Mouse (Mus musculus) brain, adult 2 months (tissue): Measurements from ENCODE around the gene Meis1.

Experiments
- DNase-seq: peaks from one replicate; pipeline ENCODE4 v3.0.0; 2011; ENCODE audit warnings: low read depth, low spot score

Gene Meis1

DNA sequence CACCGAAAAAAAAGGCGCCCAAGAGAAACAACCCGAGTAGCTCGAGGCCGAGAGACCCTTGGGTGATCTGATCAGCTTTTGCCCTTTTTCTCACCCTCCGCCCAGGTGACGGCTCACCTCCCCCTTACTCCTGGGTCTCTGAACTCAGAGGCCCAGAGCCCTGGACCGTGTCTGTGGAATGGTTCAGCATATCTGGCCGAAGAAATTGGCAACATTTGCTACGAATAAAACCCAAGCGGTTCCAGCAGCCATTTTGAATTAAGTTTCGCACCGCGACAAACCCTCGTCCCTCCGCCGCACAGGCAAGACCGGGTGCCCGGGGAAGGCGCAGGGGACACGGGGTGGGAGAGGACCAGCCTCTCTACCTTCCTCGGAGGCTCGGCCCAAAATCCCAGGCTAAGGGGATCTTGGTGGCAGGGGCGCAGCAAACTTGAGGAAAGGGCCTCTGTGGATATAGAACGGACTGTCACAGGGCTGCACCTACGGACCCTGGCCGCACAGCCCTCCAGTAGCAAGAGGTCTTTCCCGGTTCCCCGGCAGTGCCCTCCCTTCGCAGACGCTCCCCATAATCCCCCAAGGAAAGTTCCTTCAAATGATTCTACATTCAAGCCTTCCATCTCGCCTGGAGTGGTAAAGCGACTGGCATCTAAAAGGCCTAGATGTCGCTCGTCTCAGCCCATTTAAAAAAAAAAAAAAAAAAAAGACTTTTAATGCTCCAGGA, 4.2 kb downstream of the Meis1 start:
- DNase-seq, result no peak

DNA sequence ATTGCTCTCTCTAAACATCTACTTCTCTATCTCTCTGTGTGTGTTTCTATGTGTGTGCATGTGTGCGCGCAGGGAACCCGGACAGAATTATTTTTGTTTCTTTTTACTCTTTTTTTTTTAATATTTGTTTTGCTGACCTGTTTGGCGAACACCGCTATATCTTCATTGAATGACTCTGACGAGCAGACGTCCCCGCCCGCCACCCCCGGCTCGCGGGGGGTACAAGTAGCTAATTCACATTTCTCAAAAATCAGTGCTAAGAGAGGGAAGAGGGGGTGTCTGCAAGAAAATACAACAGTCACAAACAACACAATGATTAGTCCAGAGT, 4.7 kb downstream of the Meis1 start:
- no peak for DNase-seq

DNA sequence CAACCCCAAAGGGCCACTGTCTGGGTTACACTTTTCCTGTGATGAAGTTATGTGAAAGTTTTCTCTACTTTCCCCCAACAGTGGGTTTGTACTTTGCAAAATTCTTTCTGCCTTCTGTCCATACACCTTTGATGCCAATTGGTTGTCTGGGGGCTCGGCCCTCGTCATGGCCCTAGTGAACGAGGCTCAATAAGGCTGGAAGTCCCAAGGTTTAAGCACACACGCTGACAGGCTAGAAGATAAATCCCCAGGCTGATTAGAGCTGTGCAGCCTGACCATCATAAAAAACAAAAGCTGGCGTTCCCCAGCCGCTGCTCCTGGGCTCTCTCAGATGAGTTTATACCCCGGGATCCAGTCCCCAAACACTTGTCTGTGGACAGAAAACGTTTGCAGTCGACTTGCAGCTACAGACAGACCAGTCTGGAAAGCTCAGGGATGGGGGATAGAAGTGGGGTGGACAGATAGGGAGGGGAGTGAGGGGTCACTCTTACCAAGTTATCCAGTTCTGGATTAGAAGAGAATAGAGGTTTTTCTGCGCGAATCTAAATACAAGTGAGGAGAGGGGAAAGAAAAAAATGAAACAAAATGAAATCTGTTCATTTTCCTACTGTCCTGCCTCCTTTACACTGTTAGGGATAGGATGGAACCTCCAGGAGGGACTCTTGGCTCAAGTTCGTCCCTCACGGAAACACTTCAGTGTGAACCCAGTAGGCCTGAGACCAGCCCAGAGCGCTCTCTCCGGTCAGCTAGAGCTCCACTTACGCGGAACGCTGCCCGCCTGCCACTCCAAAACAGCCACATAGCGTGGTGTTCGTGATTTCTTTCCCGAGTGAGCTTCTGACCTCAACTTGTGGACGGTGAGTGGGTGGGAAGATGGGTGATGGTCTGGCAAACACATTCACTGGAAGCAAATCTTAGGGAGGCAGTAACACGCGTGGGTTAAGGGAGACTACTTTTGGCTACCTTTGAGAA, 5.4 kb downstream of the Meis1 start:
- DNase-seq, result no peak

DNA sequence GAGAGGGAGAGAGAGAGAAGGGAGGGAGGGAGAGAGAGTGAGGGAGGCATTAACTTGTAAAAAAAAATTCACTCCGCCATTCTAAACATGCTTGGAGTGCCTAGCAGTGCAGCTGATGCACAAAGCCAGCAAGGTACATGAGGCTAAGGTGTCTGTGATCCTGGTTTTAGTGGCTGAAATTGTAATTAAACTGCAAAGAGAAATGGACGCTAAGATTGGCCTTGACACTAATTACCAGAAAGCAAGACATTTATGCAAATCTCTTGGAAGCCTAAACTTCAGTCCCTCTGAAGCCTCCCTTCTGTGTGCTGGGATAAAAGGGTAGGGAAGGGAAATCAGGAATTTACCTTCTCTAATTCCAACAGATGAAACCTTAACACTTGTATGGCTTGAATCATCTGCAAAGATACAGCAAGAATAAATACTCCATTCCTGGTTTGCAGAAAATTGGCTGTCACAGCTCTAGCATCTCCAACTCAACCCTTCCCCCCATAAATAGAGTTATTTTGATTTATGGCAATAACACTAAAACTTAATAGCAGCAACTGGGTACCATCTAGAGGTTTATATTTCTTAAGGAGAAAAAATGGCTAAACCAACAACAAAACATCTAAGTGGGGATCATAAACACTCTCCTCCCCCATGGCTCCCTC, 6.2 kb downstream of the Meis1 start:
- DNase-seq, result no peak

DNA sequence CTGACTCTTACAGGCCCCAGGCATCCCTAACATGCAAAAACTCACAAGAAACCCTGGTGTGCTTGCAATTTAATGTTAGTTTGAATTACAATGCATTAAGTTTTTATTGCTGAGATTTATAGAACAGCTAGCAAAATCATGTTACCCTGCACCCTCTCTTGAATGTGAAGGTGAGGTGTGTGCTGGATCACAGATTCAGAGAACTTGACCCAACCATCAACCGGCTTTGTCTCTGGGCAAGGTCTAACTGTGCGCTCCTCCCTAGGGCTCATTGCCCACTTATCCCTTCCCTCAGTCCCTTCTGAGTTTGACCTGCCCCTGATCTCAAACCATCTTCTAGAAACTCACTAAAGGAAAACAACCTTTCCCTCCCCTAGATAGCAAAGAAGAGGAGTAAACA, 6.8 kb downstream of the Meis1 start:
- DNase-seq, result no peak

DNA sequence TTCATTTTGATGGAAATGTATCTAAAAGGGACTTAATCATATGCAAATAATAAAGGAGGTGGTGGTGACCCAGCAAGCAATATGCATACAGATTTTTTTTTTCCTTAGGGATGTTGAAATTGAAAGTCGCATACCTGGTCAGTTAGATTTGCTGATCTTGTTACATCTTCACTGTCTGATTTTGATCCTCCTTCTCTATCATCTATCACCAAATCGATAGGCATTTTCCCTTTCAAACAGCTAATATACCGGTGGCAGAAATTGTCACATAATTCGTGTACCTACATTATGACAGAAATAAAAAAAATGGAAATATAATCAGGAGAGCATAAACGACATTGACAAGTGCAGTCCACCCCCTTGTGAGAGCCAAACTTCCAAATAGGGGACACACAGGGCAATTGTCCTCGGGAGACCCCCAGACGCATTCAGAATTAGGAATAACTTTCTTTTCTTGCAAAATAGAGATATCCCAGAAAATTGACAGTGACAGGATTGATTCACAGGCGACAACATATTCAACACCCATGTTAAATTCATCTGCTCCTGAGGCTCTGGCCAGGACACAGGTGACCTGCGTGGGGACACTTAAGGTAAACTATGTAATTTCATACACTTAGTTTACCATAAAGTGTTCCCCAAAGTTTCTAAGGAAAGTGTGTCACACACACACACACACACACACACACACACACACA, 7.5 kb downstream of the Meis1 start:
- DNase-seq, result no peak

DNA sequence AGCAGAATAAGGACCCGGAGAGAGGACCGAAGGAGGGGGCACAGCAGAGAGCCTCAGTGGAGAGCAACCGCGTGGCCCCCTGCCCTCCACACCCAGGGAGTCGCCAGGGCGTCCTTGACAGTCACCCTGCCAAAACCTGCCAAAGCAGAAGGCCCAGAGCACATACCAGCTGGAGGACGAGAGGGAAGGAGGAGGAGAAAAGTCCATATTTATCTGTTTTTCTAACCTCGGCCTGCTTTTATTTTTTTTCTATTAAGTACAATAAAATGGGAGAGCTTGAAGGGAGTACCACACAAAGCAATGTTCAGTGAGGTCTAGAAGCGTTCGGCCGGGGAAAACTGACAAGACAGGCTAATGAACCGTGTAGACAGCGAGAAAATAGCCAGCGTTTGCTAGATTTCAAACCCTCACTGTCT, 8.4 kb downstream of the Meis1 start:
- no peak for DNase-seq

DNA sequence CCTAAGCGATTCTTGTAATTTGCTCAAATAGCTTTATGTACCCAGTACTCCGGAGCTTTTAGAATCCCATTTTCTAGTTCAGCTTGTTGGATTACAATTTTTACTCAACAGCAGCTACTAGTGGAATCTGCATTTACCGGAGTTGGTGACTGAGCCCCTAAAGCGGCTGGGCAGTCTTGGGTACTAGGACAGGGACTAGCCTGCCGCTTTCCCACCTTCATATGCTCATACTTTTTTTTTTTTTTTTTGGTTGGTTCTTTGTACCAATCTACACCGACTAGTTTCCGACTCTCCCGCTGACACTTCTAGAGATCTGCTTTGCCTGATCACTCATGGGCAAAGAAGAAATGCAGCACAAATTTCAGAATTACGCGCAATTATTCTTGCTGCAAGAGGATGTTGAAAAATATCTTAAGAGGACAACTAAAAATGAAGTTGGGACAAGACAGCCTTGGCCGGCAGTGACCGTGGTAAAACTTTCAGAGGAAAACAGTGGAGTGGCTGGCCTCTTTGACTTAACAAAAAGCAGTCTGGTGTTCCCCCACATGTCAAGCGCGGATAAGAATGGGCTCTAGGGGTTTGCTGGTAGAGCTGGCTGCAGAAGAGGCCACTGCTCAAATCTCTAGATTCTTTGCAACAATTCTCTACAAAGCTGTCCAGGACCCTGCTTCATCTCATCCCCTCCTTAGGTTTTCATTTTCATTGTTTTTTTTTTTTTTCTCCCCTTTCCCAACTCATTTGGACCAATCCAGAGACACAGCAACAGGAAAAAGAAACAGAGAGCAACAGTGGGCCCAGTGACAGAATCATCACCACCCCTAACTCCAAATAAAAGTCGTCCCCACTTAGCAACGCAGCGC, 9.0 kb downstream of the Meis1 start:
- no peak for DNase-seq

DNA sequence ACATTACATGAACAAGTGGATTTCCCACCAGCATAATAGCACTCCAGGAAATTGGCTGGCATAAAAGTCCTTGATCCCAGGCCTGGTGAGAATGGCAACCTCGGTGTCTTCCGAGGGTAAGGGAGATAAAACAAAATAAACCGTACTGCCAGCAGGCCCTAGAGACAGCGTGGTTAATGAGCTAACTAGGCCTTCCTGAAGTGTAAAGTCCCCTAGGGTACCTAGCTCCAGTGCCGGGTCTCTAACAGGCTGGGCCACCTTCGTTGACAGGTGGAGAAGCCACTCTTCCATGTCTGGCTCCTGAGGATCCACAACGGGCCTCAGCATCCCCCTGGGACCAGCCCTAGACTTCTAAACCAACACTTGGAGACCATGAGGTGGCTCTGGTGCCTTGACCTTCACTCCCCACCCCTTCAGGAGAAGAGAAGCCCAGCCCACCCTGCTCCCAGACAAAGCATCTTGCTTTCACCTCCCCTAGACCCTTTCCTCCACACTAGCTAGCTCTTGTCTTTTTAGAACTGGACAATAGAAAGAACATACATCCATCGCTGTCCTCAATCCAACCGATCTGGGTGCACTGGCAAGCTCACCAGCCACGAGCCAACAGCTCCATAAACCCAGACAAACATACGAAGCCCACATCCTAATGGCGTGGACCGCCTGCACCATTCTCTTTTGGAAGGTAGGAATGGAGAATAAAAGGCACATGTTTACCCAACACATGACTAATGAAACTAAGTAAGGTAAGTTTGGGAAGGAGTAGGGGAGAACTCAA, 10.0 kb downstream of the Meis1 start:
- DNase-seq, result no peak

DNA sequence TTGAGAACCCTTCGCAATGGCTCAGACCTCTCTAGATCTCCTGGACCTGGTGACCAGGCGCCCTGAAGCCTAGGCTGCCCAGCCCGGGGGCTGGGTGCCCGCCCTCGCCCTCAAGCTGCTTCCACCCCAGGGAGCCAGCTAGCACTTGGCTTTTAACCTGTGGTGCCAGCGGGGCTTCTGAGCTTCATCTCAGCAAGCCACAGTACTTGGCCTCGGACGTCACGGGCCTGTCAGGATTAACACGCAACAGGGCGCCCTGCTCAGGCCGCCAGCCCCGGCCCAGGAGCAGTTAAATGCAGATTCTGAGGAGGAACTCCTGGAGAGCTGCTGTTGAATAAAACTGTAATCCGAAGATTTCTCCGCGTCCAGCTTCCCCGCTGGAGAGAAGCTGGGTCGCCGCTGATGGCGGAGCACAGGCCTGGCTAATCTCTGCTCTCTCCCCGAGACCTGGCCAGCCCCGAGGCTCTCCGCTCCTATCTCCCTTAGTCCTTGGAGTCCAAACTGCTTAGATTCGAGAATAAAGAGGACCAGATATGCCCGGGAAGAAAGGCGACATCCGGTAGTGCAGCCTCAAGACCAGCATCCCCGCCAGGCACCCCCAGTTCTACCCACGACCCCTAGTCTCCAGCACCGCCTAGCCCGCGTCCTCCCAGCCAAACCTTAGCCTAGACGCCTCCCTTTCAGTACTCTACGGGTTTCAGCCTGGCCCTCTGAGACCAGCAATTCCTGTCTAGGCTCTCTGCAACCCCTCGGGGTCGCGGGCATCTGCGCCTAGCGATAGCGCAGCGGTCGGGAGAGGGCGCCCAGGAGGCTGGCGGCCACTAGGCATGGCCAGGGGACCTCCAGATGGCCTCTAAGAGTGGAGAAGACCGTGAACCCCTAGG, 11.0 kb downstream of the Meis1 start:
- DNase-seq, result no peak

DNA sequence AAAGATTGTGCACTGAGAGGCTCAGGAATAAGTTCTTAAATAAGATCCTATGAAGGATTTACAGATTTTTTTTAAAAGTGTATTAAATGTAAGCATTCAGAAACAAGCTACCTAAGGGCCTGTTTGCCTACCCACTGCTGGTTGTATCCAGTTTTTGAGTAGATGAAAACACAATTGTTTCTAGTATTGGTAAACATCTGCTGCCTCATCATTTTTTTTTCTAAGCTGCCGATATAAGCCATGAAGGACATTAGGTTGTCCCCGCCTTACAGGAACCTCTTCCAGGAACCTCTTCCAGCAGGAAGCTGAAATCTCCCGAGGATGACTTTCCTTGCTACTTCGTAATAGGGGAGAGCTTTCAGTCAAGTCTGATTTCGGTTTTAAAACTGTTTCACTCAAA, 11.7 kb downstream of the Meis1 start:
- no peak for DNase-seq

DNA sequence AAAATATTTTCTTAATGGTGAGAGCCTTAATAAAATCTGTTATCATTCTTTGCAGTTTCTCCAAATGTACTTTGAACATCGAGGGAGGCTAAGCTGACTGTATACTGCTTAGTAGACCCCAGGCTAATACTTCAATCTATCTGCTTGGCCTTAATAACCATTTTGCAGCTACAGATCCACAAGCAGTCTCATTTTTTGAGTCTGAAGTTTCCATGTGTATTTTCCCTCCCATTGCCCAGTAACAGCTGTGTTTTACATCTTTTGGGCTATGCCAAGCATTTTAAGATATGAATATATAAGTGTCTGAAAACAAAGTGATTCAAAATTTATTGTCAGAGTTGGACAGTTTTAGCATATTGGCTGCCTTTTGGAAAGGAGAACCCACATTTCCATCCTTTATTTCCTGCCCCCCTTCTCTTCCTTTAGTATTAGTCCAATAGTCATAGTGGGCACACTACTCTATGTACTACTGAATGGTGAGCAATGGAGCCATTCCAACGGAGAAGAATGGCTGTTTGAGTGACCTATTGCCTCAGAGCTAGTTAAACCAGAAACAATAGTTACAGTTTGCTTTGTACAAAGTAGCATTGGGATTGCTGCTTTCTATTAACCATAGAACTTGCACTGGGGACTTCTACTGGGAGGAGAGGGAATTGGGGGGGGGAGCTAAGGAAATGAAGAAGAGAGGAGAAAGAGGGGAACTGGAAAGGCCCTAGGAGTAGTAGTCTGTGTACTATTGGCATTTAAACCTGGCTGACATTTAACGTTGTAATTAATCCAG, 12.7 kb downstream of the Meis1 start:
- no peak for DNase-seq

DNA sequence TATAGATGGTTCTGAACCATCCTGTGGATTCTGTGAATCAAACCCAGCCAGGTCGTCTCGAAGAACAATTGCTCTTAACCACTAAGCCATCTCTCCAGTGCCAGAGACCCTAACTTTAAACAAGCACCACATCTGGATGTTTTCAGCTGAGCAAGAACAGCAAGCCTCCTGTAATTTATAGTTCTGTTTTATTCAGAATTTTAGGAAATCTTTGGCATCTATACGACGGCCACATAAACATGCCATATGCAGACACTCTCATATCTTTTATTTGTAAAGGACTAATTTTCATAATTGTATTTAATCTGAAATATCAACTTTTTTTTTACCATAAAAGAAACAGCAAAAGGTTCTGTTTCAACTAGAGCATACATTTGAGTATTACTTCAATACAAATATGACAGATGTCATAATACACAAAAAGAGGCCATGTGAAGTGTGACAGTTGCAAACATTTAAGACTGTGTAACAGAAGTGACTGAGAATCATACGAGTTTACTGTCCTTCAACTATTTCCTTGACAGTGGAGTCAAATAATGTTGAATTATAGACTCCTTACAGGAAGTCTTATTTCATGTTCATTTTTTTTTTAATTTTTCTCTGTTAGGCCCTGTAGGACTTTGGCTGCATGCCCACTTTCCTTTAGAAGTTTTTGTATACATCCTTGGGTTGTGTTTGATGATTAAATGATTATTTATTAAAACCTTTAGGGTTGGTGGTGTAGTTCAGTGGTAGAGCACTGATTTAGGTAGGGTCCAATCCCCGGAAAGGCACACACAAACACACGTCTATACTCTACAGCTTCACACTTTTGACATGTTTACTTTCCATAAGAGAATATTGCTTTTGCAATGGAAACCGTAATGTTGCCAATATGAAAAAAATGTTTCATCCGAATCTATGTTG, 13.5 kb downstream of the Meis1 start:
- DNase-seq, result no peak

DNA sequence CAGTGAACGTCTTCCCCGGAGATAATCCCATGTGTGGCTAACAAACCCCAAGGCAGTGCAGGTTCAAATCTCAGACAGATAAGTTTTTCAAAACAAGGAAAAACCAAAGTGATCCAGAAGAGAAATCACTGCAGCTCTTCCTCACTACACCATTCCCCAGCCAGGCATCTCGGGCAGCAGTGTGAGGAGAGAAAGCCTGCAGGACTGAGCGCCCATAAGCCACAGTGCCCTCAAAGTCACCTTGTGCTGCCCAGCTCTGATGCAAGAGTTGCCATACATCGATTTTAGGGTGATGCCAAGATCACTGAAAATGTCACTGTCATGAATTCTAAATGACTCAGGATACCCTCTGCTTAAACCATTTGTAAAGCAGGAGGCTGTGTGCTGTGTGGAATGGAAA, 15.7 kb downstream of the Meis1 start:
- no peak for DNase-seq

DNA sequence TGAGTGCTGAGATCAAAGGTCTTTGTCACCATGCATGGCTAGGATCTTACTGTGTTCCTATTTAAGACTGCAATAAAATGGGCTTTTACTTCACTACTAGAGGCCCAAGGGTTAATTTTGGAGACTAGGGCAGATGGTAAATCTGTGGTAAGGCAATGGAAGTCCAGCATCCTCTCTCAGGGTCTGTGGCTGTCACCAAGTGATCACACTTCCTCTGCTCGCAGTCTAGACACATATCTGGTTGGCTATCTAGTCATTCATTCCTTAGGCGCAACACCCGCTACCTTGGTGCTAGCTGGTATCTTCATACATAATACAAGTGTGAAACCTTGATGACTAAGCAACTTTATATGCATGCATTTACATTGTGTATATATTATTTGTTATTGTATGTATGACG, 22.0 kb downstream of the Meis1 start:
- DNase-seq, result no peak

DNA sequence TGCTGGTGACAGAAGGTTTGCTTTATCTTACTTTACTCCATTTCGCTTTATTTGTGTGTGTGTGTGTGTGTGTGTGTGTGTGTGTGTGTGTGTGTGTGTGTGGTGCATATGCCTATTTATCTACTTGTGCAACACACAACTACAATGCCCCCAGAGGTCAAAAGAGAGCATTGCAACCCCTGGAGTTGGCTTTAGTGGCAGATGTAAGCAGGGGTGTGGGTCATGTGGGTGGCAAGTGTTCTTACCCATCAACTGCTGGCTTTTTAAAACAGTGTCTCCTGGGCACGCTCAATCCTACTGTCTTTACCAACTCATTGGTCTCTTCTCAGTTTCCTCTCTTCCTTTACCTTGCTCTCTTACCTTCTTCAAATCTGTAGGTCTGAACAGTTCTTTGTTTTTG, 22.5 kb downstream of the Meis1 start:
- no peak for DNase-seq

DNA sequence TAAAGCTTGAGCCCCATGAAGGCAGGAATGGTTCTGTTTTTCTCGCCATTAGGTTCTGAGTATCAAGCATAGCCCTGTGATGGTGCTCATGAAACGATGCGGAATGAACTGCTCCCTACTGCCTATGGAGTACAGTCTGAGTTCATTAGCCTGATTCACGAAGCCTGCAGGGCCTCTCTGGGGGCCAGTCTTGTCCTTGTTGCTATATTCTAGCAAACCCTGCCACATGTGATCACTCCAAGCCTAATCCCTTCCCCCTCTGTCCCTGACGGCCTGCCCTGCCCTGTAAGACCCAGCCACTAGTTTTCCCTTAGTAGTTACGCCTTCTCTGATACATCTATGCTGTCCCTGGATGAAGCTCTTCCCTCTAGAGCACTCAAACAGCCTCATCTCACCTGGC, 26.0 kb downstream of the Meis1 start:
- DNase-seq, result no peak
